Mouse (Mus musculus) bone marrow, adult 2 months (tissue): ENCODE measurements around the gene Ubxn1.

Experiments used
- CTCF ChIP-seq: fragments of 200-500 bp; IDR thresholded peaks from 2 replicates; pipeline ENCODE4 v1.5.1; 2011; ENCODE audit warnings: low read length, control low read depth; ENCODE audit not compliant: control insufficient read depth, insufficient read depth
- POLR2A ChIP-seq: fragments of 200-500 bp; IDR thresholded peaks from 2 replicates; pipeline ENCODE4 v1.6.1; 2011; ENCODE audit warnings: low read depth, mild to moderate bottlenecking, control low read depth, low read length, borderline replicate concordance; ENCODE audit not compliant: control insufficient read depth

DNA sequence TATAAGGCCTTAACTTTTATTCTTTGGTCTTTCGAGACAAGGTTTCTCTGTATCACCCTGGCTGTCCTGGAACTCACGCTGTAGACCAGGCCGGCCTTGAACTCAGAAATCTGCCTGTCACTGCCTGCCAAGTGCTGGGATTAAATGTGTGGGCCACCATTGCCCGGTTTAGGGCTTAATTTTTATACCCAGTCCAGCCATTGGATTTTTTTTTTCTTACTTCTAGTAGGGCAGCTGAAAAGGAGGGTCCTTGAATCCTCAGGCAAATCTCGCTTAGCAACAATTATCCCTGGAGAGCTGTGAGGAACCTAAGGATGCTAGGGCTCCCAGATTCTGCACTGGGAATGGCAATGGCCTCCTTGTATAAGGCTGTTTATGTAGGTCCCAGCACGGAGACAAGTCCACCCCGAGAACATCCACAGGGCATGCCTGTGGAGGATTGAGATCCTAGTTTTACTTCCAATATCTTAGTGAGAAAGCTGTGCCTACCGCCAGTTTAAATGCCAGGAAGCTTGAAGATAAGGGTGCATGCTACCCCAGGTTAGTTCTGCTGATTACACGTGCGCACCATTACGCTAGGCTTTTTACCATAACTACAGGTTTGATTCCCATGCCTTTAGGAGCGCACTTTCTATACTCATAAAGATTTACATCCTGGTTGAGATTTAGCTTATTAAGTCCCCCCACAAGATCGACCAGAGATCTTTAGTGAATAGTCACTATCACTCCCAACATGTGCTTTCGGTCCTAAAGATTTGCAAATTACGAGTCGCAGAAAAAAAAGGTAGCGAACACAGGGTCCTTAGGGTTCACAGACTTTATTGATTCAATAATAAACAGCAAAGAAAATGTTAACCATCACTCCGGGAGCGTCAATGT is 16.5 kb downstream of the Ubxn1 start:
- TF ChIP-seq POLR2A = no peak
- TF ChIP-seq CTCF = no peak
